Mouse (Mus musculus) stomach, postnatal 0 days (tissue): ENCODE results near the gene Zbtb8b. TPM values are rescaled to one million over a fixed set of nuclear protein-coding genes. Genes with fewer than 3 reads are reported as not detected.

ENCODE experiments used
- ATAC-seq: fragments of 200-750 bp; cut with Nextera tagmentation; 2 replicates; pipeline ENCODE4 v1.8.0; 2017; ENCODE audit not compliant: low FRiP score, low TSS enrichment
- DNase-seq: peaks from one replicate; pipeline ENCODE4 v3.0.0-alpha.2; 2016; ENCODE audit warnings: low spot score
- H3K27ac ChIP-seq: fragments of 300-500 bp; sonication (generic); replicated peaks from 2 replicates; pipeline ENCODE4 v1.5.1; 2014; ENCODE audit warnings: mild to moderate bottlenecking, control low read depth
- H3K27me3 ChIP-seq: fragments of 300-500 bp; sonication (generic); 2 replicates; pipeline ENCODE4 v1.6.1; 2014; ENCODE audit warnings: low read length; ENCODE audit not compliant: control insufficient read depth, insufficient read depth
- H3K36me3 ChIP-seq: fragments of 300-500 bp; sonication (generic); 2 replicates; pipeline ENCODE4 v1.6.1; 2014; ENCODE audit warnings: low read length, mixed read lengths; ENCODE audit not compliant: control insufficient read depth, insufficient read depth
- H3K4me1 ChIP-seq: fragments of 300-500 bp; sonication (generic); replicated peaks from 2 replicates; pipeline ENCODE4 v1.6.1; 2014; ENCODE audit warnings: antibody characterized with exemption; ENCODE audit not compliant: control insufficient read depth, insufficient read depth
- H3K4me2 ChIP-seq: fragments of 300-500 bp; sonication (generic); replicated peaks from 2 replicates; pipeline ENCODE4 v1.6.1; 2014; ENCODE audit warnings: low read depth, mild to moderate bottlenecking, control low read depth, moderate library complexity
- H3K4me3 ChIP-seq: fragments of 300-500 bp; sonication (generic); 2 replicates; pipeline ENCODE4 v1.5.1; 2014; ENCODE audit warnings: low read depth, low read length, control low read depth
- H3K9ac ChIP-seq: fragments of 300-500 bp; sonication (generic); 2 replicates; pipeline ENCODE4 v1.6.1; 2014; ENCODE audit warnings: mild to moderate bottlenecking, low read length, control low read depth, mixed read lengths
- H3K9me3 ChIP-seq: fragments of 300-500 bp; sonication (generic); 2 replicates; pipeline ENCODE4 v1.6.1; 2016; ENCODE audit warnings: low read length; ENCODE audit not compliant: control insufficient read depth
- CTCF ChIP-seq: IDR thresholded peaks from 2 replicates; pipeline ENCODE4 v1.5.1; 2016; ENCODE audit warnings: antibody characterized with exemption, low read depth, mild to moderate bottlenecking, moderate library complexity
- EP300 ChIP-seq: optimal IDR thresholded peaks from 2 replicates; pipeline ENCODE3; 2016; ENCODE audit warnings: antibody characterized with exemption
- WGBS: fragments of 180-500 bp; shearing (Covaris S2); extraction: QIAGEN DNeasy Blood & Tissue Kit; methylation state at CpG from one replicate; pipeline ENCODE4 v1.1.7; 2014; 5-methylcytosine and 5-hydroxymethylcytosine counted together
- polyA plus RNA-seq: library from polyadenylated mRNA; unstranded; fragments of >200 nt; fragmentation: Nextera tagmentation; extraction: Ambion mirVana; gene quantifications from 2 replicates; pipeline ENCODE4 v1.2.1, GENCODE M21; 2015

Gene Zbtb8b
- polyA plus RNA-seq, 1 experiment from 2014 or later: 0.72 TPM

DNA sequence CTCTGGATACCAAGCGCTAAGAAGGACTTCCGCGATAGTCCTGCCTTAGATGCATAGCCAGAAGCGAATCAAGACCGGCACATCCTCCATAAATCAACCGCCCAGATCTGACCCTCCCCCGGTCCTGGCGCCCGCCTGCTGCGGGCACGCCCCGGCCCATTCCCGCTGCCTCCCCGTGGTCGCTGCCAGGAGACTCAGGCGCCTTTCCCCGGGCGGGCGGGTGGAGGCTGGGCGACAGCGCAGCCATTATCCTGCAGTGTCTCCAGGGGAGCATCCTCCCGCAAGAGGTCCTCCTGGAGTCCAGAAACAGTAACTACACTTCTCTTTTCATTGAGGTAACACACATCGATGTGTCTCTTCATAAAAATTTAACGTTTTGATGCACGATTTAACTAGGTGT lies 34.2 kb downstream of the Zbtb8b start:
- H3K9ac ChIP-seq: peak overlapping the region; percentile 56
- WGBS: 2% methylated on average over 25 of the region's 25 CpGs
- H3K36me3 ChIP-seq: no peaks in the 10 kb centered on the region
- no peaks in the 10 kb centered on the region for H3K9me3 ChIP-seq
- peak overlapping the region; percentile 37 for H3K4me3 ChIP-seq
- no peaks in the 10 kb centered on the region for H3K27me3 ChIP-seq
- no peaks in the 10 kb centered on the region for H3K4me1 ChIP-seq
- peak overlapping the region; percentile 52 for H3K4me2 ChIP-seq
- ATAC-seq: peak; percentile 83; the same call in 1 of the 2 replicates
- DNase-seq: peak; percentile 70
- no peak overlapping the region for H3K27ac ChIP-seq
- no peak for TF ChIP-seq EP300
- peak; percentile 71 for TF ChIP-seq CTCF

- no peak overlapping the region for H3K4me2 ChIP-seq
- DNase-seq (no peak), ATAC-seq (no peak)
- 74% methylated on average over 4 of the region's 4 CpGs for WGBS
- no peaks in the 10 kb centered on the region for H3K4me1 ChIP-seq
- TF ChIP-seq EP300 (no peak), CTCF (no peak)
- H3K9me3 ChIP-seq: no peaks in the 10 kb centered on the region
- no peaks in the 10 kb centered on the region for H3K27me3 ChIP-seq
- H3K27ac ChIP-seq: no peak overlapping the region
- no peaks in the 10 kb centered on the region for H3K36me3 ChIP-seq
- H3K4me3 ChIP-seq: no peak overlapping the region
- no peak overlapping the region for H3K9ac ChIP-seq
These were observed 40.8 kb downstream of the Zbtb8b start for GRCm38 (mm10) chr4:129399813-129400212.

DNA sequence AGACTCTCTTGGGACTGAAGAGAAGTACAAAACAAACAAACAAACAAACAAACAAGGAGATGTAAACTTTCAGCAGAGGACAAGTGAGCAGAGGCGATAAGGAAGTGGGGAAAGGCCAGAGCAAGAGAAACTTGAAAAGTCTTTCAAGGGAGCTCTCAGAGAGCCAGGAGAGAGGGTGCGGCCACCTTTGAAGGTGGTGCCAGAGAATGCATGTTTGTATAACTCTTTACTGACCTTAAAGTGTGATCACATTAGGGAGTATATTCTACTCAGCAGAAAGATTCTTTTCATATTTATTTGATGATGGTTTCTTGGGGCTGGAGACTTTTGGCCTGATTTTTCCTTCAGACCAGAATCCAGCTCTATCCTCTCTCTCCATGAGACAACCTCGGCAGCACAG lies 43.7 kb downstream of the Zbtb8b start:
- Histone ChIP-seq H3K27me3 (no peaks in the 10 kb centered on the region), H3K9me3 (no peaks in the 10 kb centered on the region), H3K9ac (no peak overlapping the region), H3K36me3 (no peaks in the 10 kb centered on the region), H3K4me2 (no peak overlapping the region), H3K27ac (no peak overlapping the region), H3K4me3 (no peak overlapping the region), H3K4me1 (no peaks in the 10 kb centered on the region)
- ATAC-seq: peak; percentile 75
- TF ChIP-seq EP300: peak; percentile 46
- TF ChIP-seq CTCF: no peak
- WGBS: 55% methylated on average over 3 of the region's 3 CpGs
- DNase-seq: peak; percentile 84

DNA sequence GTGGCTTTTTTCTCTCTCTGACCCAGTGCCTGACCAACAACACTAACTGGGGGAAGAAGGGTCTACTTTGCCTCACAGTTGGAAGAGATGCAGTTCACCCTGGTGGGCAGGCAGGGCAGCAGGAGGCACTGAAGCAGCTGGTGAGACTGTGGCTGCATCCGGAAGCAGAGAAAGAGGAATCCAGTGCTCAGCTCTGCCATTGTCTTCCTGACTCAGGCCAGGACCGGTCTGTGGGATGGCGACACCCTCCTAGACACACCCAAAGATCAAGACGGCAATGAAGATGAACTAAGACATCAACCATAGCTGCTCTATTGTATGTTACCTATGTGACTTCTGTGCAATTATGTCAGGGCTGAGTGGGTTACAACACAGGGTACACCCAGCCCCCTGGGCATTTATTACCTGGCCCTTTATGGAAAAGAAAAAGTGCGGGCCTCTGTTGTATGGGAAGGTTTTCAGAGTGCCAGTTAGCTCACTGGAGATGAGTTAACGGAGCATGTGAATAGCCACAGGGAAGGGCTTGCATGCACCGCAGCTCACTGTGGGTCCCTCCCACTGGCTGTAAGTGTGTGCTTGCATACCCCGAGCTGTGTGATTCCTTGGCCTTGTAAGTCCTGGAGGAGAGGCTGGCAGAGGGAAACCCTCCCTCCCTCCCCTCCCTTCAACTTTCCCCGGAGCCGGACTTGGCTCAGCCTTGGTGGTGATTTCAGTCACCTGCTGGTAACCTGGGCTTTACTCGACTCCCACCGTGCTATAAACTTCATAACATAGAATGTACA lies 46.4 kb downstream of the Zbtb8b start:
- H3K9ac ChIP-seq: no peak overlapping the region
- ATAC-seq (peak; percentile 60), DNase-seq (no peak)
- no peaks in the 10 kb centered on the region for H3K27me3 ChIP-seq
- H3K4me3 ChIP-seq: no peak overlapping the region
- no peaks in the 10 kb centered on the region for H3K9me3 ChIP-seq
- H3K36me3 ChIP-seq: no peaks in the 10 kb centered on the region
- no peaks in the 10 kb centered on the region for H3K4me1 ChIP-seq
- TF ChIP-seq CTCF (no peak), EP300 (no peak)
- H3K27ac ChIP-seq: 0 out of 2 replicates have a peak overlapping the region, but pooled peaks have one; percentile 8
- 35% methylated on average over 11 of the region's 12 CpGs for WGBS
- no peak overlapping the region for H3K4me2 ChIP-seq

DNA sequence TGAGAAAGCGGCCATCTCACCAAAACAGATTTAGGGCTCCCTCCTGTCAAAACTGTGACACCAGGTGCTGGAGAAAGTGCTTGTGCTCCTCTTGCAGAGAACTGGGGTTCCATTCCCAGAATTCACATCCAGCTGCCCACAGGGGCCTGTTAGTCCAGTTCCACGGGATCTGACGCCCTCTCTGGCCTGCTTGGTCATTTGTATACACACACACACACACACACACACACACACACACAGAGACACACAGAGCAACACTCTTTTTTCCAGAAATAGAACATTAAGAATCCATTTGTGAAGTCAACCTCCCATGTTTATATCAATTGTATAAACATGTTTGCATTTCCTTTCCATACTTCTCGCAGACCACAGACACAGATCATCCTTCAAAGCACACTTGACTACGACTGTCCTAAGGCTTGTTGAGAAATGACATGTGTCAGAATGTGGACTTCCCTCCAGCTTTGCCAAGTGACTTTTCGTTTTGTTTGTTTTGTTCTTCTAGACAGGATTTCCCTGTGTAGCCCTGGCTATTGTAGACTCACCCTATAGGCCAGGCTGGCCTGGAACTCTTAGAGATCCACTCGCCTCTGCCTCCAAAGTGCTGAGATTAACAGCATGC lies 49.6 kb downstream of the Zbtb8b start:
- no peak overlapping the region for H3K27ac ChIP-seq
- WGBS: 57% methylated on average over 7 of the region's 7 CpGs
- no peak for ATAC-seq

DNA sequence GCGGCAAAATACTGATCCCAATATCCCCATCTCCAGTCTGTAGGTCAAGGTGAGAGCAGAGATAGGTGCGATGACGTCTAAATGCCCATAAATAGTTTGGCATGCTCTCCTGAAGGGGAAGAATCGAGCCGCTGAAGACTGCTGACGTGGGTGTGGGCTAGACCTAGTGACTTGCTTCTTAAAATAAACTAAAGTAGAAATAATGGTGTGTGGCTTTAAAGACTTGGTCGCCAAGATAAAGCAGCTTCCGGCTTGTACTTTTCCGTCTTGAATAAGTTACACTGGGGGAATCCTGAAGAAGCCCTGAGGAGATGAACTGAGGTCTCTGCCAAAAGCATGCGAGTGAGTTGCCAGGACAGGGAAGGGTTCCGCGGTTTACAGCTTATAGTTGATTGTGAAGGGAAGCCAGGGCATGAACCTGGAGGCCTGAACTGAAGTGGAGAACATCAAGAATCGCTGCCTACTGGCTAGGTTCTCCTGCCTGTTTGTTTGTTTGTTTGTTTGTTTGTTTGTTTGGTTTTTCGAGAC lies 50.4 kb downstream of the Zbtb8b start:
- Histone ChIP-seq H3K4me2 (no peak overlapping the region), H3K27me3 (no peaks in the 10 kb centered on the region), H3K4me1 (no peaks in the 10 kb centered on the region), H3K9me3 (no peaks in the 10 kb centered on the region), H3K36me3 (no peaks in the 10 kb centered on the region), H3K9ac (no peak overlapping the region), H3K4me3 (no peak overlapping the region), H3K27ac (no peak overlapping the region)
- ATAC-seq: no peak
- TF ChIP-seq CTCF: no peak
- TF ChIP-seq EP300: no peak
- WGBS: 62% methylated on average over 14 of the region's 14 CpGs
- DNase-seq: no peak

More for the DNA sequence above, 49.6 kb downstream of the Zbtb8b start:
- no peak for DNase-seq
- Histone ChIP-seq H3K9ac (no peak overlapping the region), H3K36me3 (no peaks in the 10 kb centered on the region), H3K4me3 (no peak overlapping the region), H3K27me3 (no peaks in the 10 kb centered on the region), H3K4me1 (no peaks in the 10 kb centered on the region), H3K4me2 (no peak overlapping the region), H3K9me3 (no peaks in the 10 kb centered on the region)
- TF ChIP-seq CTCF (no peak), EP300 (no peak)
